Mouse (Mus musculus): ENCODE data around the gene Dhdh. TPM values are rescaled to one million over a fixed set of nuclear protein-coding genes. Genes with fewer than 3 reads are reported as not detected.

Gene Dhdh
- total and polyA plus RNA-seq, 2 experiments from 2014 or later: 4.7 to 6.2 TPM

DNA sequence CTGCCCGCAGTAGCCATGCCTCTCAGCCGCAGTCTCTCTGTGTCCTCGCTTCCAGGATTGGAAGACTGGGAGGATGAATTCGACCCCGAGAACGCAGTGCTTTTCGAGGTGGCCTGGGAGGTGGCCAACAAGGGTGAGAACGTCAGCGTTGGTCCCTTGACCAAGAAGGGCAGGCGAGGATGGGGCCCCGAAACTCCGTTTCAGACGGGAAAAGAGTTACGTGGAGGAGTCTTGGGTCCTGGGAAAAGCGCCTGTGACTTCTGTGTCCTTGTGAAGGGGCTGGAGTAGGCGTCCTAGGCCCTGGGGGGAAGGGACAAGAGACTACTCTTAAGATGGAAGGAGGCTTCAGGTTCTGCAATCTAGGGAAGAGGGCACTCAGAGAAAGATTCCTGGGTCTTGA is 53.6 kb downstream of the Dhdh start:
- Histone ChIP-seq H3K4me1 (ENCODE audit: insufficient read depth, low read length) (peaks cover 17% of the 10 kb centered on the region), H3K9me3 (ENCODE audit: low read length) (no peaks in the 10 kb centered on the region), H3K4me2 (ENCODE audit: low read depth, low read length) (peak overlapping the region; percentile 67), H3K27ac (peak overlapping the region; percentile 70), H3K4me3 (ENCODE audit: low read length) (peak overlapping the region; percentile 59), H3K36me3 (ENCODE audit: insufficient read depth, low read length) (peaks cover 3% of the 10 kb centered on the region; the same call in 1 of the 2 replicates), H3K27me3 (ENCODE audit: insufficient read depth, low read length) (no peaks in the 10 kb centered on the region), H3K9ac (replicated peaks; ENCODE audit: low read length) (peak overlapping the region; percentile 67)
- no peak for TF ChIP-seq CTCF (IDR thresholded peaks at IDR 0.05; ENCODE audit: low read depth)
- ATAC-seq: no peak
- DNase-seq (ENCODE audit: low spot score): no peak
- under 1% methylated on average over 16 of the region's 16 CpGs for WGBS

GRCm38 (mm10) chr7:45434203-45435015 is 54.2 kb downstream of the Dhdh start, which contains the start of gene Gys1:
TSS of gene Gys1 (plus strand) at chr7:45434844.
- DNase-seq (ENCODE audit: low spot score) (peak; percentile 100), ATAC-seq (peak; percentile 98)
- peaks cover 17% of the 10 kb centered on the region for H3K4me1 ChIP-seq (ENCODE audit: insufficient read depth, low read length)
- no peaks in the 10 kb centered on the region for H3K9me3 ChIP-seq (ENCODE audit: low read length)
- peak within 1 kb of the TSS; percentile 99 for H3K4me2 ChIP-seq (ENCODE audit: low read depth, low read length)
- H3K9ac ChIP-seq (replicated peaks; ENCODE audit: low read length): peak within 1 kb of the TSS; percentile 75
- H3K27ac ChIP-seq: peak within 1 kb of the TSS; percentile 78
- peaks cover 7% of the 10 kb centered on the region; the same call in 1 of the 2 replicates for H3K36me3 ChIP-seq (ENCODE audit: insufficient read depth, low read length)
- H3K4me3 ChIP-seq (ENCODE audit: low read length): peak within 1 kb of the TSS; percentile 59
- H3K27me3 ChIP-seq (ENCODE audit: insufficient read depth, low read length): no peaks in the 10 kb centered on the region
- TF ChIP-seq CTCF (IDR thresholded peaks at IDR 0.05; ENCODE audit: low read depth): peak; percentile 97
- WGBS: under 1% methylated on average over 45 of the region's 45 CpGs

DNA sequence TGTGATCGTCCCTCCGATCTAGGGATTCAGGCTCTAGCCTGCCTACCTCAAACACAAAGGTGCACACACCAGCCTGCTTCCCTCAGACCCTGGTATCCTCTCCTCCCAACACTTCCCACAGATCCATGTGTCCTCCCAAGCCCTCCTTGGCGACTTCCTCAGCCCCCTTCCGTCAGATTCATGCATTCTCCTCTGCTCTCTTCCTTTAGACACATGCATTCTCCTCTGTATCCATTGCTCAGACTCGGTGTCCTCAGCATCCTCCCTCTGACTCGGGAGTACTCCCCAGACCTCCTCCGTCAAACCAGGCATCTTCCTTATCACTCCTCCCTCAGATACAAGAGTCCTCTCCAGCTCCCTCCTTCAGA is 54.8 kb downstream of the Dhdh start:
- Histone ChIP-seq H3K4me3 (ENCODE audit: low read length) (peak overlapping the region; percentile 59), H3K4me1 (ENCODE audit: insufficient read depth, low read length) (peaks cover 17% of the 10 kb centered on the region), H3K27ac (peak overlapping the region; percentile 78), H3K9ac (replicated peaks; ENCODE audit: low read length) (peak overlapping the region; percentile 75), H3K27me3 (ENCODE audit: insufficient read depth, low read length) (no peaks in the 10 kb centered on the region), H3K36me3 (ENCODE audit: insufficient read depth, low read length) (peaks cover 13% of the 10 kb centered on the region; the same call in 1 of the 2 replicates), H3K4me2 (ENCODE audit: low read depth, low read length) (peak overlapping the region; percentile 99), H3K9me3 (ENCODE audit: low read length) (no peaks in the 10 kb centered on the region)
- ATAC-seq (no peak), DNase-seq (ENCODE audit: low spot score) (no peak)
- 3% methylated on average over 7 of the region's 7 CpGs for WGBS
- no peak for TF ChIP-seq CTCF (IDR thresholded peaks at IDR 0.05; ENCODE audit: low read depth)

DNA sequence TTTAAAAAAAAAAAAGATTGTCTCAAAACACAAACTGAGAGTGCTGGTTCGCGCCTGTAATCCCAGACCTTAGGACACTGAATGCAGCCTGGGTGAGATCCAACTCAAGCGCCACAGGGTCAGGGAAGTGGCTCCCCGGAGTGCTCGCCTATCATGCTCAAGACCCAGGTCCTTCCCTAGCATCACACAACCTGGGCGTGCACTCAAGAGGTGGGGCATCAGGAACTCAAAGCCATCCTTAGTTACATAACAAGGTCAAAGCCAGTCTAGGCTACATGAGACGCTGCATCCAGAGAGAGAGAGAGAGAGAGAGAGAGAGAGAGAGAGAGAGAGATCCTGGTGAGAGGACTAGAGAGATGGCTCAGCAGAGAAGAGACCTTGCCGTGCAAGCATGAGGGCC is 62.0 kb downstream of the Dhdh start:
- Histone ChIP-seq H3K4me2 (ENCODE audit: low read depth, low read length) (no peak overlapping the region), H3K9ac (replicated peaks; ENCODE audit: low read length) (no peak overlapping the region), H3K4me1 (ENCODE audit: insufficient read depth, low read length) (no peaks in the 10 kb centered on the region), H3K9me3 (ENCODE audit: low read length) (no peaks in the 10 kb centered on the region), H3K27ac (no peak overlapping the region), H3K36me3 (ENCODE audit: insufficient read depth, low read length) (peaks cover 74% of the 10 kb centered on the region), H3K27me3 (ENCODE audit: insufficient read depth, low read length) (no peaks in the 10 kb centered on the region), H3K4me3 (ENCODE audit: low read length) (no peak overlapping the region)
- 90% methylated on average over 8 of the region's 8 CpGs for WGBS
- ATAC-seq (no peak), DNase-seq (ENCODE audit: low spot score) (no peak)
- TF ChIP-seq CTCF (IDR thresholded peaks at IDR 0.05; ENCODE audit: low read depth): no peak

DNA sequence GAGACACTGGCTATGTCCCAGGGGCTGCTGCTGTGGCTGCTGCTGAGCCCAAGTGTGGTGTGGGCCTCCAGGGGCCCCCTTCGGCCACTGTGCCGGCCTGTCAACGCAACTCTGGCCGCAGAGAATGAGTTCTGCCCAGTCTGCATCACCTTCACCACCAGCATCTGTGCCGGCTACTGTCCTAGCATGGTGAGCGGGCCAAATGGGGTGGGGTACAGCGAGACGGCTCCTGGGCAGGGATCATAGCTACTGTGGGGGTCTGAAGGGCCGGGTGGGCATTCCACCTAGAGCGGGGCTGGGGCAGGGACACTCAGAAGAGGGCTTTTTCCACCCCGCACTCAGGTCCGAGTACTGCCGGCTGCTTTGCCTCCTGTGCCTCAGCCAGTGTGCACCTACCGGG is 67.4 kb downstream of the Dhdh start:
- TF ChIP-seq CTCF (IDR thresholded peaks at IDR 0.05; ENCODE audit: low read depth): no peak
- H3K9me3 ChIP-seq (ENCODE audit: low read length): no peaks in the 10 kb centered on the region
- DNase-seq (ENCODE audit: low spot score) (no peak), ATAC-seq (no peak)
- H3K27me3 ChIP-seq (ENCODE audit: insufficient read depth, low read length): peaks cover 15% of the 10 kb centered on the region
- no peak overlapping the region for H3K4me3 ChIP-seq (ENCODE audit: low read length)
- no peak overlapping the region for H3K9ac ChIP-seq (replicated peaks; ENCODE audit: low read length)
- H3K4me1 ChIP-seq (ENCODE audit: insufficient read depth, low read length): no peaks in the 10 kb centered on the region
- H3K36me3 ChIP-seq (ENCODE audit: insufficient read depth, low read length): peaks cover 45% of the 10 kb centered on the region
- no peak overlapping the region for H3K27ac ChIP-seq
- 85% methylated on average over 14 of the region's 14 CpGs for WGBS
- no peak overlapping the region for H3K4me2 ChIP-seq (ENCODE audit: low read depth, low read length)

Small RNAs within 50 kb of the gene (microRNA-seq; reads per million reads assigned to microRNA genes)
- 0.35 to 0.36 reads per million in 2 experiments for gene Gm22133

Other genes with a start within 250 kb of the Dhdh start
Only the 30 nearest of the 36 such genes appear.
- gene Slc6a21, start 211.3 kb downstream of the Dhdh start, total RNA-seq (2014; rRNA removed): not detected in 2 replicates
- not detected in 2 replicates for gene Slc6a21, start 211.3 kb downstream of the Dhdh start, polyA plus RNA-seq (2015; fragmentation: Nextera tagmentation; extraction: Ambion mirVana)
- 29.5 and 35.7 TPM in 2 replicates for gene Trpm4, start 155.0 kb downstream of the Dhdh start, total RNA-seq (2014; rRNA removed)
- gene Trpm4, start 155.0 kb downstream of the Dhdh start, polyA plus RNA-seq (2015; fragmentation: Nextera tagmentation; extraction: Ambion mirVana): 11.2 and 13.0 TPM in 2 replicates
- gene Hrc, start 153.5 kb downstream of the Dhdh start, total RNA-seq (2014; rRNA removed): 0.26 and 0.72 TPM in 2 replicates
- 0.16 and 0.34 TPM in 2 replicates for gene Hrc, start 153.5 kb downstream of the Dhdh start, polyA plus RNA-seq (2015; fragmentation: Nextera tagmentation; extraction: Ambion mirVana)
- 91.9 and 107 TPM in 2 replicates for gene Ppfia3, start 121.8 kb downstream of the Dhdh start, total RNA-seq (2014; rRNA removed)
- gene Ppfia3, start 121.8 kb downstream of the Dhdh start, polyA plus RNA-seq (2015; fragmentation: Nextera tagmentation; extraction: Ambion mirVana): 25.5 and 26.7 TPM in 2 replicates
- 87.4 and 94.2 TPM in 2 replicates for gene Lin7b, start 118.2 kb downstream of the Dhdh start, total RNA-seq (2014; rRNA removed)
- 69.3 and 76.1 TPM in 2 replicates for gene Lin7b, start 118.2 kb downstream of the Dhdh start, polyA plus RNA-seq (2015; fragmentation: Nextera tagmentation; extraction: Ambion mirVana)
- gene Snrnp70, start 93.1 kb downstream of the Dhdh start, total RNA-seq (2014; rRNA removed): 228 and 240 TPM in 2 replicates
- gene Snrnp70, start 93.1 kb downstream of the Dhdh start, polyA plus RNA-seq (2015; fragmentation: Nextera tagmentation; extraction: Ambion mirVana): 143 and 145 TPM in 2 replicates
- gene Kcna7, start 83.2 kb downstream of the Dhdh start, total RNA-seq (2014; rRNA removed): 0.52 TPM in 1 of 2 replicates, not detected in the other
- gene Kcna7, start 83.2 kb downstream of the Dhdh start, polyA plus RNA-seq (2015; fragmentation: Nextera tagmentation; extraction: Ambion mirVana): not detected in 2 replicates
- gene Ntf5, start 75.1 kb downstream of the Dhdh start, total RNA-seq (2014; rRNA removed): 0.16 TPM in 1 of 2 replicates, not detected in the other
- 0.14 and 0.16 TPM in 2 replicates for gene Ntf5, start 75.1 kb downstream of the Dhdh start, polyA plus RNA-seq (2015; fragmentation: Nextera tagmentation; extraction: Ambion mirVana)
- gene Lhb, start 68.0 kb downstream of the Dhdh start, total RNA-seq (2014; rRNA removed): 1.3 TPM in 1 of 2 replicates, not detected in the other
- 0.60 and 0.74 TPM in 2 replicates for gene Lhb, start 68.0 kb downstream of the Dhdh start, polyA plus RNA-seq (2015; fragmentation: Nextera tagmentation; extraction: Ambion mirVana)
- gene Gys1, start 54.0 kb downstream of the Dhdh start, total RNA-seq (2014; rRNA removed): 21.1 and 22.4 TPM in 2 replicates
- 16.1 and 16.4 TPM in 2 replicates for gene Gys1, start 54.0 kb downstream of the Dhdh start, polyA plus RNA-seq (2015; fragmentation: Nextera tagmentation; extraction: Ambion mirVana)
- gene Ruvbl2, start 50.7 kb downstream of the Dhdh start, total RNA-seq (2014; rRNA removed): 147 and 161 TPM in 2 replicates
- gene Ruvbl2, start 50.7 kb downstream of the Dhdh start, polyA plus RNA-seq (2015; fragmentation: Nextera tagmentation; extraction: Ambion mirVana): 82.9 and 88.9 TPM in 2 replicates
- gene Ftl1, start 28.9 kb downstream of the Dhdh start, total RNA-seq (2014; rRNA removed): 2,068 and 2,255 TPM in 2 replicates
- gene Ftl1, start 28.9 kb downstream of the Dhdh start, polyA plus RNA-seq (2015; fragmentation: Nextera tagmentation; extraction: Ambion mirVana): 4,654 and 4,668 TPM in 2 replicates
- gene Bax, start 21.9 kb downstream of the Dhdh start, total RNA-seq (2014; rRNA removed): 117 and 131 TPM in 2 replicates
- 253 and 264 TPM in 2 replicates for gene Bax, start 21.9 kb downstream of the Dhdh start, polyA plus RNA-seq (2015; fragmentation: Nextera tagmentation; extraction: Ambion mirVana)
- gene Tulp2, start 6.9 kb downstream of the Dhdh start, total RNA-seq (2014; rRNA removed): 0.21 TPM in 1 of 2 replicates, not detected in the other
- gene Tulp2, start 6.9 kb downstream of the Dhdh start, polyA plus RNA-seq (2015; fragmentation: Nextera tagmentation; extraction: Ambion mirVana): 0.21 and 0.57 TPM in 2 replicates
- not detected in 2 replicates for gene Gm45808, start 2.0 kb downstream of the Dhdh start, total RNA-seq (2014; rRNA removed)
- not detected in 2 replicates for gene Gm45808, start 2.0 kb downstream of the Dhdh start, polyA plus RNA-seq (2015; fragmentation: Nextera tagmentation; extraction: Ambion mirVana)
- 91.6 and 93.7 TPM in 2 replicates for gene Nucb1, start 21.6 kb upstream of the Dhdh start, total RNA-seq (2014; rRNA removed)
- 133 and 144 TPM in 2 replicates for gene Nucb1, start 21.6 kb upstream of the Dhdh start, polyA plus RNA-seq (2015; fragmentation: Nextera tagmentation; extraction: Ambion mirVana)
- 19.2 and 19.8 TPM in 2 replicates for gene Ppp1r15a, start 37.5 kb upstream of the Dhdh start, total RNA-seq (2014; rRNA removed)
- gene Ppp1r15a, start 37.5 kb upstream of the Dhdh start, polyA plus RNA-seq (2015; fragmentation: Nextera tagmentation; extraction: Ambion mirVana): 21.6 and 25.4 TPM in 2 replicates
- 2.4 and 2.8 TPM in 2 replicates for gene Plekha4, start 37.5 kb upstream of the Dhdh start, total RNA-seq (2014; rRNA removed)
- gene Plekha4, start 37.5 kb upstream of the Dhdh start, polyA plus RNA-seq (2015; fragmentation: Nextera tagmentation; extraction: Ambion mirVana): 2.1 and 2.2 TPM in 2 replicates
- 0.68 TPM in 1 of 2 replicates, not detected in the other for gene Hsd17b14, start 66.1 kb upstream of the Dhdh start, total RNA-seq (2014; rRNA removed)
- gene Hsd17b14, start 66.1 kb upstream of the Dhdh start, polyA plus RNA-seq (2015; fragmentation: Nextera tagmentation; extraction: Ambion mirVana): 0.54 and 0.89 TPM in 2 replicates
- gene Bcat2, start 81.3 kb upstream of the Dhdh start, total RNA-seq (2014; rRNA removed): 11.1 and 17.8 TPM in 2 replicates
- 19.0 and 19.6 TPM in 2 replicates for gene Bcat2, start 81.3 kb upstream of the Dhdh start, polyA plus RNA-seq (2015; fragmentation: Nextera tagmentation; extraction: Ambion mirVana)
- not detected in 2 replicates for gene Fgf21, start 126.7 kb upstream of the Dhdh start, total RNA-seq (2014; rRNA removed)
- gene Fgf21, start 126.7 kb upstream of the Dhdh start, polyA plus RNA-seq (2015; fragmentation: Nextera tagmentation; extraction: Ambion mirVana): not detected in 2 replicates
- gene Fut1, start 128.5 kb upstream of the Dhdh start, total RNA-seq (2014; rRNA removed): 0.18 TPM in 1 of 2 replicates, not detected in the other
- gene Fut1, start 128.5 kb upstream of the Dhdh start, polyA plus RNA-seq (2015; fragmentation: Nextera tagmentation; extraction: Ambion mirVana): not detected in 2 replicates
- gene Izumo1, start 133.0 kb upstream of the Dhdh start, total RNA-seq (2014; rRNA removed): 0.10 and 0.54 TPM in 2 replicates
- gene Izumo1, start 133.0 kb upstream of the Dhdh start, polyA plus RNA-seq (2015; fragmentation: Nextera tagmentation; extraction: Ambion mirVana): 0.10 TPM in 1 of 2 replicates, not detected in the other
- gene Rasip1, start 138.7 kb upstream of the Dhdh start, total RNA-seq (2014; rRNA removed): 36.4 and 39.8 TPM in 2 replicates
- 18.7 TPM in 2 replicates for gene Rasip1, start 138.7 kb upstream of the Dhdh start, polyA plus RNA-seq (2015; fragmentation: Nextera tagmentation; extraction: Ambion mirVana)
- 3.3 and 3.6 TPM in 2 replicates for gene Mamstr, start 151.2 kb upstream of the Dhdh start, total RNA-seq (2014; rRNA removed)
- 2.9 and 3.9 TPM in 2 replicates for gene Mamstr, start 151.2 kb upstream of the Dhdh start, polyA plus RNA-seq (2015; fragmentation: Nextera tagmentation; extraction: Ambion mirVana)
- 0.32 TPM in 1 of 2 replicates, not detected in the other for gene Fut2, start 177.6 kb upstream of the Dhdh start, total RNA-seq (2014; rRNA removed)
- gene Fut2, start 177.6 kb upstream of the Dhdh start, polyA plus RNA-seq (2015; fragmentation: Nextera tagmentation; extraction: Ambion mirVana): 0.15 and 0.67 TPM in 2 replicates
- 0.94 TPM in 1 of 2 replicates, not detected in the other for gene Ntn5, start 195.2 kb upstream of the Dhdh start, total RNA-seq (2014; rRNA removed)
- 0.68 and 0.80 TPM in 2 replicates for gene Ntn5, start 195.2 kb upstream of the Dhdh start, polyA plus RNA-seq (2015; fragmentation: Nextera tagmentation; extraction: Ambion mirVana)
- 0.68 and 0.79 TPM in 2 replicates for gene Sec1, start 205.6 kb upstream of the Dhdh start, total RNA-seq (2014; rRNA removed)
- 0.35 and 0.48 TPM in 2 replicates for gene Sec1, start 205.6 kb upstream of the Dhdh start, polyA plus RNA-seq (2015; fragmentation: Nextera tagmentation; extraction: Ambion mirVana)
- gene Car11, start 211.0 kb upstream of the Dhdh start, total RNA-seq (2014; rRNA removed): 89.4 and 91.0 TPM in 2 replicates
- 76.9 and 78.2 TPM in 2 replicates for gene Car11, start 211.0 kb upstream of the Dhdh start, polyA plus RNA-seq (2015; fragmentation: Nextera tagmentation; extraction: Ambion mirVana)
- gene Dbp, start 216.3 kb upstream of the Dhdh start, total RNA-seq (2014; rRNA removed): 4.2 and 12.2 TPM in 2 replicates
- 4.6 and 5.3 TPM in 2 replicates for gene Dbp, start 216.3 kb upstream of the Dhdh start, polyA plus RNA-seq (2015; fragmentation: Nextera tagmentation; extraction: Ambion mirVana)